Comparison of ENCODE assay signal across 16 mouse cellular contexts in genomic region chr12:69838376-69838775, GRCm38 (mm10). TPM values are rescaled to one million over a fixed set of nuclear protein-coding genes. Genes with fewer than 3 reads are reported as not detected.
DNase-seq lines count a peak whose midpoint lies in the region; ATAC-seq lines count a peak whose summit lies in the region.
"Had no signal": no experiment of that assay in that cellular context is flagged by ENCODE, and none has a peak within 500 bp of the region (broad histone marks: within the 10 kb centered on the region; RNA-seq: fewer than 3 reads in every experiment).

No protein-coding gene starts in this region.

- peak; percentile 23 to 25 for DNase-seq in spleen, adult 18-20 months
- DNase-seq in spleen, postnatal 10 days (ENCODE audit: low spot score in 2 of 2): no peak
- peak; percentile 35 for DNase-seq in naive thymus-derived CD4-positive, alpha-beta T cell, adult 2 months (ENCODE audit: low read depth)
- peak; percentile 28 to 46 for DNase-seq in thymus, postnatal 36 days
- no peak for DNase-seq in frontal cortex, postnatal 25 days (ENCODE audit: low spot score in 2 of 2)
- DNase-seq in heart, adult 8-10 months (ENCODE audit: low spot score): no peak
- no peak for DNase-seq in gastrocnemius, adult 8-10 months (ENCODE audit: low spot score in 2 of 2)
- DNase-seq: adrenal gland, postnatal 10 days; cerebellum, adult 9-10 months; gastrocnemius, postnatal 10 days; liver, embryonic 13.5 days; midbrain, embryonic 14.5 days; right cerebral cortex, adult 18-20 months had no signal

- peak; percentile 76 for ATAC-seq in activated CD4-positive, CD25-positive, alpha-beta regulatory T cell, adult 4 months
- ATAC-seq: forebrain, embryonic 16.5 days had no signal

RNA-seq across cellular contexts. Expression of gene Cdkl1, which starts 47.3 kb away (rescaled TPM):
- polyA plus RNA-seq in activated CD4-positive, CD25-positive, alpha-beta regulatory T cell, adult 4 months (2017; shearing (Covaris generic)): not detected
- total RNA-seq in heart, adult 8-10 months (2022): 10 to 100 TPM; 11.8 to 17.0 (median 14.4) TPM
- total RNA-seq in gastrocnemius, adult 8-10 months (2022): 1 to 10 TPM; 1.1 to 1.7 (median 1.3) TPM
- total RNA-seq: G1E had no signal
- polyA plus RNA-seq: G1E had no signal

RNA-seq across cellular contexts. Expression of gene Atl1, which starts 54.0 kb away (rescaled TPM):
- under 1 TPM in 1 of 2 experiments, not detected in 1; 0.91 TPM for polyA plus RNA-seq in activated CD4-positive, CD25-positive, alpha-beta regulatory T cell, adult 4 months (2017; shearing (Covaris generic))
- 1 to 10 TPM; 3.4 to 6.1 (median 5.0) TPM for total RNA-seq in heart, adult 8-10 months (2022)
- total RNA-seq in gastrocnemius, adult 8-10 months (2022): 1 to 10 TPM in 3 of 4 experiments, under 1 TPM in 1; 0.87 to 3.8 (median 1.8) TPM

RNA-seq across cellular contexts. Expression of gene Map4k5, which starts 54.6 kb away (rescaled TPM):
- polyA plus RNA-seq in activated CD4-positive, CD25-positive, alpha-beta regulatory T cell, adult 4 months (2017; shearing (Covaris generic)): 1 to 10 TPM; 2.9 to 3.3 TPM
- 10 to 100 TPM; 19.1 to 21.2 (median 20.3) TPM for total RNA-seq in heart, adult 8-10 months (2022)
- 10 to 100 TPM; 19.7 to 22.9 (median 22.4) TPM for total RNA-seq in gastrocnemius, adult 8-10 months (2022)

Comparison
In these comparisons a context has a peak if more than half of its experiments do, and no peak if none do; other contexts are left out.
1. DNase-seq: peak in spleen, adult 18-20 months (2 of 2), naive thymus-derived CD4-positive, alpha-beta T cell, adult 2 months (single experiment) and thymus, postnatal 36 days (2 of 2); none in spleen, postnatal 10 days (0 of 2), frontal cortex, postnatal 25 days (0 of 2), heart, adult 8-10 months (single experiment) and gastrocnemius, adult 8-10 months (0 of 2).
2. RNA of gene Cdkl1, which starts 47.3 kb away (total RNA-seq): 11.8 to 17.0 TPM in heart, adult 8-10 months; 1.1 to 1.7 TPM in gastrocnemius, adult 8-10 months; every median in the first group is over 4 times any median in the second.